Mouse (Mus musculus): ENCODE results near the gene Banf2.

DNA sequence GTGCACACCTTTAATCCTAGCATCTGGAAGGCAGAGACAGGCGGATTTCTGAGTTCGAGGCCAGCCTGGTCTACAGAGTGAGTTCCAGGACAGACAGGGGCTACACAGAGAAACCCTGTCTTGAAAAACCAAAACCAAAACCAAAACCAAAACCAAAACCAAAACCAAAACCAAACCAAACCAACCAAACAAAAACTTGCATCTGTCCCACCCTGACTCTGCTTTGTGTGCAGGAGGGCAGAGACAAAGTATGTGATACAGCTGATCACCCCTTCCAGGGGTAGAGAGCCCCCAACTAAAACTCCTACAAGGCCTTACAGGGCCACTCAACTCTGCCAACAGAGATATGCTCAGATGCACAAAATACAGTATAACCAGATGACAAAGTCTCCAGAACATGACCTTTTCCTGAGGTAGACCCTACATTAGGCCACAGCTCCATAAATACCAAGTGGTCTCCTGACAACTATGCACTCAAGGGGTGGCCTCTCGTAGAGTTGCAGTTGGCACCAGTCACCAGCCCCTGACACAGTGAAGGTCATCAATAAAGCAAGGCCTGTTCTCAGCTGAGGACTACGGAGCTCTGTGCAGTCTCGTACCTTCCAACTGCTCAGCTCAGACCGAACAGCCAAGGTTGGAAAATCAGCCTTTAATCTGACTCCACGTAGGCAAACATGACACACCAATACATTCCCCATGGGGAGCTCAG, 40.7 kb upstream of the Banf2 start:
- TF ChIP-seq CTCF (IDR thresholded peaks at IDR 0.05; ENCODE audit: borderline replicate concordance, insufficient read depth, low read depth, low read length) (no peak), POLR2A (IDR thresholded peaks at IDR 0.05; ENCODE audit: borderline replicate concordance, insufficient read depth, low read length) (no peak)
